Mouse (Mus musculus) heart, adult 2 months (tissue): Measurements from ENCODE around the gene Jdp2. TPM values are rescaled to one million over a fixed set of nuclear protein-coding genes. Genes with fewer than 3 reads are reported as not detected.

Experiments
- DNase-seq, 2 experiments: peaks; one replicate each; pipeline ENCODE4 v3.0.0; 2021
- H3K27ac ChIP-seq: fragments of 200-600 bp; 2 replicates; pipeline ENCODE4 v1.8.1; 2022
- H3K27me3 ChIP-seq: fragments of 200-500 bp; 2 replicates; pipeline ENCODE4 v1.6.1; 2012; ENCODE audit warnings: mild to moderate bottlenecking, low read length, inconsistent platforms, mixed read lengths; ENCODE audit not compliant: control insufficient read depth, insufficient read depth
- H3K36me3 ChIP-seq: fragments of 200-500 bp; 2 replicates; pipeline ENCODE4 v1.6.1; 2012; ENCODE audit warnings: low read length, inconsistent platforms; ENCODE audit not compliant: control insufficient read depth, insufficient read depth
- H3K4me1 ChIP-seq: fragments of 200-500 bp; 2 replicates; pipeline ENCODE4 v1.6.1; 2011; ENCODE audit warnings: low read length; ENCODE audit not compliant: control insufficient read depth, insufficient read depth
- H3K4me3 ChIP-seq: fragments of 200-600 bp; 2 replicates; pipeline ENCODE4 v1.8.1; 2022
- H3K79me2 ChIP-seq: fragments of 200-500 bp; replicated peaks from 2 replicates; pipeline ENCODE4 v1.6.1; 2012; ENCODE audit warnings: mild to moderate bottlenecking, inconsistent platforms, low read length, moderate library complexity, mixed read lengths; ENCODE audit not compliant: control insufficient read depth, insufficient read depth
- H3K9ac ChIP-seq: fragments of 200-500 bp; 2 replicates; pipeline ENCODE4 v1.6.1; 2012; ENCODE audit warnings: low read depth, mild to moderate bottlenecking, control low read depth, inconsistent platforms, low read length, mixed read lengths
- CTCF ChIP-seq: fragments of 200-600 bp; IDR thresholded peaks from 2 replicates; pipeline ENCODE4 v1.8.1; 2022; ENCODE audit warnings: antibody characterized with exemption, mild to moderate bottlenecking, moderate library complexity
- EP300 ChIP-seq: fragments of 200-500 bp; IDR thresholded peaks from 2 replicates; pipeline ENCODE4 v1.6.1; 2011; ENCODE audit warnings: low read depth, low read length, control low read depth; ENCODE audit not compliant: insufficient read depth
- POLR2A ChIP-seq: fragments of 200-500 bp; IDR thresholded peaks from 2 replicates; pipeline ENCODE4 v1.6.1; 2011; ENCODE audit warnings: mild to moderate bottlenecking, low read depth, low read length, control low read depth; ENCODE audit not compliant: insufficient read depth
- WGBS: fragments of 180-500 bp; shearing (Covaris S2); methylation state at CpG from one replicate; pipeline ENCODE4 v1.1.7; 2018; 5-methylcytosine and 5-hydroxymethylcytosine counted together
- intact Hi-C: fragments of 180-260 bp; cut with DNase I; formaldehyde crosslinking; loops from one replicate; pipeline ENCODE4 v1.15.1; 2025
- polyA plus RNA-seq: library from polyadenylated mRNA; depleted of rRNA; stranded (reverse); fragments of >200 nt; gene quantifications from 2 replicates; pipeline ENCODE4 v1.2.3, GENCODE M21; 2012
- total RNA-seq, 2 experiments: library from RNA; stranded (reverse); gene quantifications; 2 replicates each; pipeline ENCODE4 v1.2.3; 2021

Jdp2 gene
- total and polyA plus RNA-seq, 3 experiments: 4.3 to 15.9 (median 7.5) TPM

DNA sequence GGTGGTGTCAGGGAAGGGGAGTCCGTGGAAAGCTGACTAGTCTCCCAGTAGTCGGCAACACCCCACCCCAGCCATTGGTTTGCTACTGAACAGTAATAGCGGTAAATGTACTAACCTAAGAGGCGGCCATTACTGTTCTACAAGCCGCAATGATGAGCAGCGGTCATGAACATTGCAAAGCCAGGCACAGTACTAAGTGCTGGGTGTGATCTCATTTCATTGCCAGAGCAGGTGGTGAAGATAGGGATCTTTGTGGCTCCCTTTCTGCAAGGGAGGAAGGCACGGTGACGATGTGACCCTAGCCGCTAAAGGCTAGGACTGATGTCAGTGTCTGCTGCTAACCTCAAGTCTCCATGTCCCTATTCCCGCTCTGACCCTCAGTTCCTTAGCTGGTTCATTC, 33.5 kb downstream of the Jdp2 start:
- H3K27ac ChIP-seq: no peak overlapping the region
- H3K9ac ChIP-seq: no peak overlapping the region
- H3K79me2 ChIP-seq: no peaks in the 10 kb centered on the region
- H3K4me1 ChIP-seq: peaks cover 9% of the 10 kb centered on the region
- no peaks in the 10 kb centered on the region for H3K36me3 ChIP-seq
- WGBS: 94% methylated on average over 10 of the region's 10 CpGs
- no peak overlapping the region for H3K4me3 ChIP-seq
- no peak for DNase-seq
- intact Hi-C loops: no loop called here
- TF ChIP-seq EP300 (no peak), CTCF (no peak), POLR2A (no peak)
- no peaks in the 10 kb centered on the region for H3K27me3 ChIP-seq

DNA sequence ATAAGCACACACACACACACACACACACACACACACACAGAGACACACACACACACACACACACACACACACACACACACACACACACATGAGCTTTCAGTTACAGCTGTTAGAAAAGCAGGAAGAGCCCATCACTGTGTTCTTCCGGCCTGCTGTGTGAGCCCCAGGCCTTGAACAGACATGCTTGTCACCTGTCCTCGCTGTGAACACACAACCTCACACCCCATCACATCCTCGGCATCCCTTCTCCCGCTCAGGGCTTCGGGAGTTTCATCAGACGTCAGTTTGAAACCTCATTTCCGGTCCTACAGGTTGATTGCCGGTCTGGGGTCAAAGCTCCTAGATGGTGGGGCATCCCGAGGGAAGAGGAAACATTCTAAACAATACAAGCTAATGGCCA, 39.1 kb downstream of the Jdp2 start:
- DNase-seq: no peak
- no peak overlapping the region for H3K27ac ChIP-seq
- TF ChIP-seq EP300: no peak
- no peak for TF ChIP-seq CTCF
- TF ChIP-seq POLR2A: no peak
- peaks cover 2% of the 10 kb centered on the region; the same call in 1 of the 2 replicates for H3K36me3 ChIP-seq
- no peaks in the 10 kb centered on the region for H3K27me3 ChIP-seq
- H3K4me3 ChIP-seq: no peak overlapping the region
- WGBS: 54% methylated on average over 9 of the region's 9 CpGs
- intact Hi-C loops: no loop called here
- H3K79me2 ChIP-seq: no peaks in the 10 kb centered on the region
- H3K9ac ChIP-seq: no peak overlapping the region
- peaks cover 16% of the 10 kb centered on the region for H3K4me1 ChIP-seq

DNA sequence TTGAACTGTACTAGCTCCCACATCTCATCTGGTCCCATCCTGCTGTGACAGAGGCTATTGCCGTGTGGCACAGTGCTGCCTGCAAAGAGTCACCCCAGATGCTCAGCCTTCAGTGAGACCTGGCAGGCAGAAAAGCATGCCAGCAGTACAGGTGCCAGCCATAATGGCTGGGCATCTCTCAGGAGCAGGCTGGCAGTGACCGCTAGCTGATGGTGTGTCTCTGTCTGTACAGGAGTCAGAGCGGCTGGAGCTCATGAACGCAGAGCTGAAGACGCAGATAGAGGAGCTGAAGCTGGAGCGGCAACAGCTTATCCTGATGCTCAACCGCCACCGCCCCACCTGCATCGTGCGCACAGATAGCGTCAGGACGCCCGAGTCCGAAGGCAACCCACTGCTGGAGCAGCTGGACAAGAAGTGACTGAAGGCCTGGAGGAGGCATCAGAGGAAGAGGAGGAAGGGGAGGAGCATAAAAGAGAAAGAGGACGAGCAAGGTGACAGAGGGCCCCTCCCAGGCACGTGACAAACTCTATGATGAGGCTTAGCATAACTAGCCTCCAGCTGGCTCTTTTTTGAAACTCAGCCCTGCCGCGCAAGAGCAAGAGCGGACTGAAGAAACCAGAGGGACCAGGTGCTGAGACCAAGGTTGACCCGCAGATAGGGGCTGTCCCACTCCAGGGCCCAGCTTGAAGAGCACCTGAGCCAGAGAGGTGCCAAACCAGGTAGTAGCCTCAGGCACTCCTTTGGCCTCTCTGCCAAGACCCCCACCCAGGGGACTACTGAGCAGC, 39.9 kb downstream of the Jdp2 start:
- no peak overlapping the region for H3K27ac ChIP-seq
- no peaks in the 10 kb centered on the region for H3K79me2 ChIP-seq
- H3K9ac ChIP-seq: no peak overlapping the region
- H3K4me3 ChIP-seq: no peak overlapping the region
- TF ChIP-seq CTCF (no peak), EP300 (no peak), POLR2A (no peak)
- H3K27me3 ChIP-seq: no peaks in the 10 kb centered on the region
- H3K36me3 ChIP-seq: peaks cover 2% of the 10 kb centered on the region; the same call in 1 of the 2 replicates
- no peak for DNase-seq
- intact Hi-C loops: no loop called here
- H3K4me1 ChIP-seq: peaks cover 16% of the 10 kb centered on the region
- WGBS: 87% methylated on average over 20 of the region's 20 CpGs

DNA sequence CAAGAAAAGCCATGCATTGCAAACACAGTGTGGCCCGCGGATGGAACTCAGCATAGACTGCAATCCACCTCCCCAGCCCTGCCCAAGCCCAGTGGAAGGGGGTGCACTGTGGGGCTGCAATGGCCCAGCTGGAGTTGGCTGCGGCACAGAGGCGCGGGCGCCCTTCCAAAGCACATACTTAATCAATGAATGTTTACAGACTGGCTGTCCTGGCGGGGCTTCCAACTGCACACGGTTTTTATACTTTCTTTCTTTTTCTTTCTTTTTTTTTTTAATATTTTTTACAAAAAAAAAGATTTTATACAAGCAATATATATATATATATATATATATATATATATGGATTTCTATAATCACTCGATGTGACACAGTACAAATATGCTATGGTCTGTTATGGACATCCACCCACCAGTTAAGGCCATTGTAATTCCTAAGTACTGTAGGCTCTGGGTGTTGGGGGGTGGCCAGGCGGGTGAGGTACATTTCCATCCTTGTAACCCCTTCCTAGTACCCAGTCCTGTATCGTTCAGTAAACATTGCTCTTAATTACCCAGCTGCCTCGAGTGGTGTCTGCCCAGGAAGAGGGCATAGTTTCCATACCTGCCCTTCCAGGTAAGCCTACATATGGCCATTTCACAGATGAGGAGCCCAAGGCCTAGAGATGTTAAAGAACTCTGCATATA, 40.6 kb downstream of the Jdp2 start:
- DNase-seq: peak; percentile 71 to 72
- intact Hi-C loops: loop anchor here (5.0 kb wide), 1 partner anchor 37 kb away; no protein-coding TSS in a partner anchor
- no peak for TF ChIP-seq CTCF
- no peak for TF ChIP-seq POLR2A
- no peak for TF ChIP-seq EP300
- no peaks in the 10 kb centered on the region for H3K79me2 ChIP-seq
- no peaks in the 10 kb centered on the region for H3K27me3 ChIP-seq
- peaks cover 16% of the 10 kb centered on the region for H3K4me1 ChIP-seq
- H3K27ac ChIP-seq: no peak overlapping the region
- no peak overlapping the region for H3K4me3 ChIP-seq
- 78% methylated on average over 12 of the region's 12 CpGs for WGBS
- peaks cover 2% of the 10 kb centered on the region; the same call in 1 of the 2 replicates for H3K36me3 ChIP-seq
- H3K9ac ChIP-seq: no peak overlapping the region

- DNase-seq: peak in 1 of 2 experiments; percentile 26
- H3K9ac ChIP-seq: no peak overlapping the region
- H3K27ac ChIP-seq: no peak overlapping the region
- TF ChIP-seq CTCF (no peak), POLR2A (0 out of 2 replicates have a peak, but pooled peaks have one; percentile 17), EP300 (peak; percentile 61; the same call in 1 of the 2 replicates)
- no peak overlapping the region for H3K4me3 ChIP-seq
- H3K27me3 ChIP-seq: no peaks in the 10 kb centered on the region
- intact Hi-C loops: loop anchor here (5.0 kb wide), 1 partner anchor 39 kb away; no protein-coding TSS in a partner anchor
- no peaks in the 10 kb centered on the region for H3K79me2 ChIP-seq
- peaks cover 16% of the 10 kb centered on the region for H3K4me1 ChIP-seq
- H3K36me3 ChIP-seq: peaks cover 2% of the 10 kb centered on the region; the same call in 1 of the 2 replicates
- WGBS: 30% methylated on average over 10 of the region's 10 CpGs
Observed at GRCm38 (mm10) chr12:85640852-85641563, 42.2 kb downstream of the Jdp2 start.
